Mouse (Mus musculus): ENCODE data around the gene Gm3417. TPM values are rescaled to one million over a fixed set of nuclear protein-coding genes. Genes with fewer than 3 reads are reported as not detected.
A peak's percentile ranks its signal among the peaks of the same experiment; 100 is the strongest.
"Not testable (repeated sequence)": the region's sequence is repeated elsewhere in the genome, so short reads cannot be mapped to it uniquely, and the experiment has no call there.

The Gm3417 gene
- polyA plus RNA-seq, 1 experiment: not detected

DNA sequence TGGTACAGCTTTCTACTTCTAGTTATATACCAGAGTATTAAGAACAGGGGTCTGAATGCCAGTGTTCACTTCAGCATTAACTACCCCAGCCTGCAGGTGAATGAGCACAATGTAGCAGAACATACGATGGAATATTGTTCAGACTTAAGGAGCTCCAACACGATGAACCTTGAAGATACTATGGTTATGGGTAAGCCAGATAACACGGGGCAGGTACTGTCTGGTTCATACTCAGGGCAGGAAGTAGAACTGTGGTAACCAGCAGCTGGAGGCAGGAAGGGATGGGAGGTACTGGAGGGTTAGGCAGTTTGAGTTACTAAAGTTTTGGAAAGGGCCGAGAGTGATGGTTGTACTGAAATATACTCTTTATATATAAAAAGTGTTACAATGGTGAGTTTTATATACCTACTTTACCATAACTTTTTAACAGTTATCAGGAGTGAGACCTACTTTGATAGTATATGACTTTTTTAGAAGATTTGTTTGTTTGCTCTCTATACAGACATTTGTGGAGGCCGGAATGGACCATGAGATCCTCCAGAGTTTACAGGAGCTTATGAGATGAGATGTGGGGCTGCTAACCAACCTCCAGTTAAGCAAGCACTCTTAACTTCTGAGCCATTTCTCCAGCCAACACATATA, 19.8 kb downstream of the Gm3417 start:
- no peak for DNase-seq (ENCODE audit: low spot score)

DNA sequence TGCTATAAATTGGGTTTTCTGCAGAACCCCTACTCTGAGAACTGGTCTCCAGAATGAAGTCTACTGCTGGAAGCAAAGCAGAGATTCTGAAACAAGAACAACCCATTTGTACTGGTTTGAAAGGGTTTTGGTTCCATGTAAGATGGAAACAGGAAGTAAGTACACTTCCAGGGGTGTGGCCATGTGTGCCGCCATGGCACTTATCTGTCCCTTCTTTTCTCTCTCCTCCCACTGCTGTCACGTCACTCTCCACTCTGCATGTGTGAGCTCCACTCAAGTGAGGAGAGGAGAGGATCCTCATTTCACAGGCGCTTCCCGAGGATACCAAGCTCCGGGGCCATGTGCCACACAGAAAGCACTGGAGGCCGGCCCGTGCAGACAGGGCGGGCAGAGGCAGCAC, 25.1 kb downstream of the Gm3417 start:
- DNase-seq (ENCODE audit: low spot score): no peak

GRCm38 (mm10) chr17:14949161-14949827, 29.3 kb downstream of the Gm3417 start:
- no peak for DNase-seq (ENCODE audit: low spot score)

DNA sequence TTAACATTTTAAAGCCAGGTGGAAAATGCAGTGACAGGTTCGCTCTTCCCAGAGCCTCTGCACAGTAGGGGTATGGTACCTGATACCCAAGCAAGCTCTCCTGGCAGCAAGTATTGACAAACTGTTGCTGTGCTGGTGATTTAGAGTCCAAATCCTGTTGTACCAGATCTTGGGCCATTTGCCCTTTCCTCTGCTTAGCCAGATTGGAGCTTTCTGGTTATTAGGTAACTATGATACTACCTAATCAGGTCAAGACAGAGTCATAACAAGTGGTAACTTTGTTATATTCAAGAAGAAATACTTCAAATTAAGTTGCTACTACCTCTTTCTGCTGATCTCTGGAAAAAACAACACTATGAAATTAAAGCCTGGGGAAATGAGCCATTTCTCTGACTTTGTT, 34.0 kb downstream of the Gm3417 start:
- no peak for DNase-seq (ENCODE audit: low spot score)

DNA sequence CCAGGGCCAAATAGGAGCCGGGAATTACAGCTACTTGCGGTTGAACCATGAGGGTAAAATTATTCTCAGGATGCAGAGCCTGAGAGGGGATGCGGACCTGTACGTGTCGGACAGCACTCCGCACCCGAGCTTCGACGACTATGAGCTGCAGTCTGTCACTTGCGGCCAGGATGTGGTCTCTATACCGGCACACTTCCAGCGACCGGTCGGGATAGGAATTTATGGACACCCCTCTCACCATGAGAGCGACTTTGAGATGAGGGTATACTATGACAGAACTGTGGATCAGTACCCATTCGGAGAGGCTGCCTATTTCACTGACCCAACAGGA, 34.9 kb downstream of the Gm3417 start:
- DNase-seq (ENCODE audit: low spot score): no peak

- peak; percentile 97 for DNase-seq (ENCODE audit: low spot score)
Observed at GRCm38 (mm10) chr17:14943009-14943728, 35.4 kb downstream of the Gm3417 start, which contains the start of the genes Wdr27 and 1600012H06Rik. Gene Wdr27, minus strand, starts transcription at chr17:14943158. Gene 1600012H06Rik, plus strand, starts transcription at chr17:14943184.

GRCm38 (mm10) chr17:14942181-14942580, 36.4 kb downstream of the Gm3417 start:
- DNase-seq (ENCODE audit: low spot score): not testable (repeated sequence)

DNA sequence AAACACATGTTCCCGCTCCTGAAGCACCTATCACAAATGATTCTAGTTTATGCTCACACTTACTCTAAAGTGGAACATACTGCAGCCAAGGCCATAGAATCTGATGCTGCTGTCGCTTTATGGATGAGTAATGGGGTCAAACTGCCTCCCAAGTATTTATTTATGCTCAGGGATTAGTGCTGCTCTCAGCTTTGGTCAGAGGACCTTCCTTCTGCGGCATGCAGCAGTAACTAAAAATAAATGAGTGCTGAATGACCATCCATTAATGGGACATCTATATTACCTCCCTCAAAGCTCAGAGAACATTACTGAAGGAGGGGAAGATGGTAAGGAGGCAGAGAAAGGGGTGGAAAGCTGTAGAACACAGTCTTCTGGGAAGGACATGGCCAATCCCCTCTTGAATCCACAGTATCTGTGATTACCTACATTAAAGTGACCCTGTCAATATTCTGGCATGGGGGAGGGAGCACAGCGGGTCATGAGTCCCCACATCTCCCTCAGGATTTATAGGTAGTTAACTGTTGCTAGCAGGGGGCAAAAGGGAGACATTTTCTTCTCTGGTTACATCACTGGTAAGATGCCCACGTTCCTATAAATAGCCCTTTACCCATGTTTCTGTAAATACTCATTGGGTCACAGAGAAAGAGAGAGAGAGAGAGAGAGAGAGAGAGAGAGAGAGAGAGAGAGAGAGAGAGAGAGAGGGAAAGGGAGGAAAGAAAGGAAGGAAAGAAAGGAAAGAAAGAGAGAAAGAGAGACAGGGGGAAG, 42.6 kb downstream of the Gm3417 start:
- no peak for DNase-seq (ENCODE audit: low spot score)

GRCm38 (mm10) chr17:14935280-14935679, 43.3 kb downstream of the Gm3417 start:
- DNase-seq (ENCODE audit: low spot score): not testable (repeated sequence)

DNA sequence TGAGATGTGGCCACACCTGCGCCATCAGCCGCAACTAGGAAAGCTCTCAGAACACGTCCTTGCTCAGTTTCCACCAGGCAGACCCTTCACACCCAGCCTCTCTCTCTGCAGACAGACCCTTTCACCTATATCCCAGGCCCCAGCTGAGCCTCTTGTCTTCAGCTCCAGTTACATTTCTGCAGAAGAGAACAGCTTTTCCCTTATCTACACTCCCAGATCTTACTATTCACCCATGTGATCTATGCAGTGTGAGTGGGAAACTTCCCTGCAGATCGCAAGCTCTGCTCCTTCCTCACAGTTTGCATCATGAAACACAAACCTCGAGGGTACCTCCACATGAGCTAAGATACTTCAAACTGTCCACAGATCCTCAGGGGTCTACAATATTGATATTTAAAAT, 47.1 kb downstream of the Gm3417 start:
- no peak for DNase-seq (ENCODE audit: low spot score)

DNA sequence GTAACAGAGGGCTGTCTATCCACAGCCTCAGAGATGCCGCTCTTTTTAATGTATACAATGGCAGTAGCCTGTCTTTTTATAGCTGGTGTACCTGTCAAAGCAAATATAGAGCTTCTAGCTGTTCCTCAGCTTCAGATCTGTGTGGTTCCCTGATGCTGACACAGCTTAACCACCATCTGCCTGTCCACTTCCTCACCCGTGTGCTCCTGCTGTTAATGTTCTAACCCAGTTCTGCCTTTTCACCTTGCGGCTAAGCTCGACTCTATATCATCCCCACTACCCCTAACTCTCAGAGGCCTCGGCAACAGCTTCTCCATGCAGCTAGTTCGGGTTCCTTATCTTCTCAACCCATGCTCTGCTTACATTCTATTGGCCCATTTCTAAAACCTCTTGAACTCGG, 47.9 kb downstream of the Gm3417 start:
- DNase-seq (ENCODE audit: low spot score): no peak

DNA sequence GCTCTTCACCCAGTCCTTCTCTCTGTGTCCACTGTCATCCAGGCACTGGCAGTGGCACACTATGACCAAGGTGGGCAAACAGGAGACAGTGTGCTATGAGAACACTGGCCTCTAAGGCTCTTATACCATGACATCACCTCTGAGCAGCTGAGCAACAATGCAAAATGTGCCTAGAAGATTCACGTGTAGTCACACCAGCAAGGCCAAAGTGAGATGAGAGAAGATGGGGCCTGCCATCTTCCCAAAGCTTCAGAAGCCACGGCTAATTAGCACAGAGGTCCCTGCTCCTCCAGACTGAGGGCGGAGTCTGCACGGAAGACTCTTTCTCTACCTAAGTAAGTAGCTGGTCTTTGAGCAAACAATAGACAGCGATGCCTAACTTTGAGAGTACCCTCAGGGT, 50.0 kb downstream of the Gm3417 start:
- no peak for DNase-seq (ENCODE audit: low spot score)

GRCm38 (mm10) chr17:14927644-14928218, 50.9 kb downstream of the Gm3417 start:
- no peak for DNase-seq (ENCODE audit: low spot score)

GRCm38 (mm10) chr17:14921582-14921981, 57.0 kb downstream of the Gm3417 start:
- no peak for DNase-seq (ENCODE audit: low spot score)

DNA sequence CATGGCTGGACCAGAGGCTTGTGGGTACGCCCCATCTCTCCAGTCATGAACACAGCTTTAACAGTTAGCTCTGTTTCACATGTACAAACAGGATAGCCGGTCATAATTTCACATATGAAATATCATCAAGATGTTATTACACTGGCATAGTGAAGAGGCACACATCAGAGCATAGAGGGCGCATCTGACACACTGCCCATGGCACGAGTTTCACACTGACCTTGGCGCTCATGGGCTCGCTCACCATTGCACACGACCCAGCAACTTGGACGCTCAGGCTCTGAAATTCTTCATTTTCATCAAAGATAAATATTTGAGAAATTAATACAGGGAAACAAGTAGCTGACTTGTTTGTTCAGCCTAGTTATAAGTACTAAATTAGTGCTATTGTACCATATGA, 60.7 kb downstream of the Gm3417 start:
- DNase-seq (ENCODE audit: low spot score): no peak

DNA sequence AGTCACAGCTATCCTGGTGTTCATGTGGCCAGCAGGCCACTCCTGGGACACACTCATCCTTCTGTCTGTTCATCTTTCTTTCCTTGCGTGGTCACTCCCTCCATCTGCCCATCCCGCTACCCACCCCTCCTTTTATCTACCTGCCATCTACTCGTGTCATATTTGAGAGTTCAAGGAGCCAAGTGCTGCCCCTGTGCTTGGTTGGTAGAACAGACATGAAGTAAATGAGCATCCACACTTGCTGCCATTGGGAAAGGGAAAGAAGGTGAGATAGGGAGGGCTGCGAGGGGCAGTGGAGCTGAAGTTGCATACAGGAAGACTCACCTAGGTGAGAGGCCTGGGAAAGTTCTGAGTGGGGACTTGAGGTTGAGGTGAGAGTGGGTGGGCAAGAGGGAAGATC, 64.2 kb downstream of the Gm3417 start:
- DNase-seq (ENCODE audit: low spot score): peak; percentile 8

Other genes starting within 250 kb of the Gm3417 start
- 4.4 and 5.9 TPM in 2 replicates for gene Wdr27, start 35.6 kb downstream of the Gm3417 start, polyA plus RNA-seq (2012; rRNA removed)
- 40.8 and 55.5 TPM in 2 replicates for gene 1600012H06Rik, start 35.6 kb downstream of the Gm3417 start, polyA plus RNA-seq (2012; rRNA removed)
- 47.1 and 55.6 TPM in 2 replicates for gene Phf10, start 17.5 kb downstream of the Gm3417 start, polyA plus RNA-seq (2012; rRNA removed)
- gene 9030025P20Rik, start 322 bp downstream of the Gm3417 start, polyA plus RNA-seq (2012; rRNA removed): 16.5 and 23.8 TPM in 2 replicates
- gene Gm3435, start 31.4 kb upstream of the Gm3417 start, polyA plus RNA-seq (2012; rRNA removed): 8.8 and 9.7 TPM in 2 replicates
- gene Ermard, start 62.4 kb upstream of the Gm3417 start, polyA plus RNA-seq (2012; rRNA removed): 84.8 and 102 TPM in 2 replicates
- 0.39 and 0.40 TPM in 2 replicates for gene Tcte3, start 62.7 kb upstream of the Gm3417 start, polyA plus RNA-seq (2012; rRNA removed)
- 4.0 and 5.0 TPM in 2 replicates for gene Gm3448, start 62.7 kb upstream of the Gm3417 start, polyA plus RNA-seq (2012; rRNA removed)